Mouse (Mus musculus) central nervous system, embryonic 18 days (tissue): ENCODE results near the gene Pex6. TPM values are rescaled to one million over a fixed set of nuclear protein-coding genes. Genes with fewer than 3 reads are reported as not detected.

Experiments used
- polyA plus RNA-seq: library from polyadenylated mRNA; depleted of rRNA; stranded (reverse); fragments of >200 nt; gene quantifications from 2 replicates; pipeline ENCODE4 v1.2.3, GENCODE M21; 2012; rRNA removed

Pex6 gene
- 46.3 and 46.4 TPM in 2 replicates for polyA plus RNA-seq

GRCm38 (mm10) chr17:46710959-46711597 lies at the start of gene Pex6:
Gene Pex6 (plus strand): TSS chr17:46711463.

GRCm38 (mm10) chr17:46673850-46674529 lies 37.3 kb upstream of the Pex6 start, which contains the start of gene Rrp36:
Gene Rrp36 (minus strand): TSS chr17:46674352.

GRCm38 (mm10) chr17:46678416-46678815 lies 32.8 kb upstream of the Pex6 start, which contains the start of gene Mea1:
Gene Mea1 (plus strand): TSS chr17:46678793.

GRCm38 (mm10) chr17:46680760-46681373 lies 30.4 kb upstream of the Pex6 start, which contains the start of gene Klhdc3:
Gene Klhdc3 (minus strand): TSS chr17:46680914.

GRCm38 (mm10) chr17:46704887-46705835 lies 6.1 kb upstream of the Pex6 start, which contains the start of gene Ppp2r5d:
Gene Ppp2r5d (minus strand): TSS chr17:46705111.

GRCm38 (mm10) chr17:46728904-46729318 lies 17.6 kb downstream of the Pex6 start, which contains the start of gene Gnmt:
Gene Gnmt (minus strand): TSS chr17:46729168.

GRCm38 (mm10) chr17:46751794-46752556 lies 40.7 kb downstream of the Pex6 start, which contains the start of gene Cnpy3:
Gene Cnpy3 (minus strand): TSS chr17:46752214.

GRCm38 (mm10) chr17:46763544-46763943 lies 52.3 kb downstream of the Pex6 start, which contains the start of gene Ptcra:
Gene Ptcra (minus strand): TSS chr17:46763712.

GRCm38 (mm10) chr17:46772404-46773277 lies 61.4 kb downstream of the Pex6 start, which contains the start of gene 2310039H08Rik:
Gene 2310039H08Rik (plus strand): TSS chr17:46772635.

Other genes with a start within 250 kb of the Pex6 start
- 19.9 and 24.9 TPM in 2 replicates for gene Ttbk1, start 223.8 kb upstream of the Pex6 start, polyA plus RNA-seq
- gene Dnph1, start 214.8 kb upstream of the Pex6 start, polyA plus RNA-seq: 11.2 and 13.1 TPM in 2 replicates
- gene Cul9, start 165.1 kb upstream of the Pex6 start, polyA plus RNA-seq: 40.4 and 42.3 TPM in 2 replicates
- gene Srf, start 155.3 kb upstream of the Pex6 start, polyA plus RNA-seq: 67.9 and 75.4 TPM in 2 replicates
- 15.2 and 17.2 TPM in 2 replicates for gene Ptk7, start 82.0 kb upstream of the Pex6 start, polyA plus RNA-seq
- gene Klc4, start 65.4 kb upstream of the Pex6 start, polyA plus RNA-seq: 21.6 and 24.5 TPM in 2 replicates
- gene Mrpl2, start 65.2 kb upstream of the Pex6 start, polyA plus RNA-seq: 41.8 and 42.2 TPM in 2 replicates
- gene Cul7, start 61.1 kb upstream of the Pex6 start, polyA plus RNA-seq: 57.9 and 58.6 TPM in 2 replicates
- gene Rrp36, start 37.1 kb upstream of the Pex6 start, polyA plus RNA-seq: 35.4 and 37.4 TPM in 2 replicates
- 185 and 210 TPM in 2 replicates for gene Mea1, start 32.7 kb upstream of the Pex6 start, polyA plus RNA-seq
- gene Klhdc3, start 30.5 kb upstream of the Pex6 start, polyA plus RNA-seq: 165 and 178 TPM in 2 replicates
- gene Ppp2r5d, start 6.4 kb upstream of the Pex6 start, polyA plus RNA-seq: 100 and 101 TPM in 2 replicates
- gene Gnmt, start 17.7 kb downstream of the Pex6 start, polyA plus RNA-seq: 2.0 and 2.5 TPM in 2 replicates
- 58.5 and 59.3 TPM in 2 replicates for gene Cnpy3, start 40.8 kb downstream of the Pex6 start, polyA plus RNA-seq
- 0.07 TPM in 1 of 2 replicates, not detected in the other for gene Ptcra, start 52.2 kb downstream of the Pex6 start, polyA plus RNA-seq
- gene 2310039H08Rik, start 61.2 kb downstream of the Pex6 start, polyA plus RNA-seq: 52.9 and 53.6 TPM in 2 replicates
- 67.6 and 73.0 TPM in 2 replicates for gene Rpl7l1, start 71.2 kb downstream of the Pex6 start, polyA plus RNA-seq
- 21.7 and 22.8 TPM in 2 replicates for gene Bicral, start 147.0 kb downstream of the Pex6 start, polyA plus RNA-seq
- 29.4 and 29.5 TPM in 2 replicates for gene Tbcc, start 179.2 kb downstream of the Pex6 start, polyA plus RNA-seq
- gene Prph2, start 199.0 kb downstream of the Pex6 start, polyA plus RNA-seq: 0.04 TPM in 1 of 2 replicates, not detected in the other